Mouse (Mus musculus) liver, embryonic 13.5 days (tissue): ENCODE measurements at regions not wholly inside any gene's neighbourhood (a gene's known extent, or its start where the extent isn't known, plus 50 kb on each side); places are given as distances from the start of the nearest gene placed in this dataset.

ENCODE experiments used
- ATAC-seq: fragments of 200-750 bp; cut with Nextera tagmentation; 2 replicates; pipeline ENCODE4 v1.8.0; 2017; ENCODE audit warnings: low read depth, mild to moderate bottlenecking, moderate number of reproducible peaks, moderate library complexity
- DNase-seq: peaks from one replicate; pipeline ENCODE4 v3.0.0; 2022
- H3K27ac ChIP-seq: fragments of 300-500 bp; sonication (generic); 2 replicates; pipeline ENCODE4 v1.5.1; 2015; ENCODE audit warnings: moderate library complexity, mild to moderate bottlenecking, inconsistent platforms
- H3K27me3 ChIP-seq: fragments of 300-500 bp; sonication (generic); 2 replicates; pipeline ENCODE4 v1.6.1; 2015; ENCODE audit warnings: mild to moderate bottlenecking, inconsistent platforms
- H3K36me3 ChIP-seq: fragments of 300-500 bp; sonication (generic); 2 replicates; pipeline ENCODE4 v1.6.1; 2015; ENCODE audit warnings: mild to moderate bottlenecking, inconsistent platforms
- H3K4me1 ChIP-seq: fragments of 300-500 bp; sonication (generic); replicated peaks from 2 replicates; pipeline ENCODE4 v1.6.1; 2015; ENCODE audit warnings: inconsistent platforms
- H3K4me2 ChIP-seq: fragments of 300-500 bp; sonication (generic); 2 replicates; pipeline ENCODE4 v1.6.1; 2015; ENCODE audit warnings: inconsistent platforms, mild to moderate bottlenecking, moderate library complexity
- H3K4me3 ChIP-seq: fragments of 300-500 bp; sonication (generic); replicated peaks from 2 replicates; pipeline ENCODE4 v1.5.1; 2015; ENCODE audit warnings: mild to moderate bottlenecking, inconsistent platforms
- H3K9ac ChIP-seq: fragments of 300-500 bp; sonication (generic); 2 replicates; pipeline ENCODE4 v1.6.1; 2015; ENCODE audit warnings: mild to moderate bottlenecking, inconsistent platforms
- H3K9me3 ChIP-seq: fragments of 300-500 bp; sonication (generic); replicated peaks from 2 replicates; pipeline ENCODE4 v1.6.1; 2016; ENCODE audit warnings: inconsistent platforms
- WGBS: fragments of 180-500 bp; shearing (Covaris S2); methylation state at CpG from one replicate; pipeline ENCODE4 v1.1.7; 2015; ENCODE audit not compliant: insufficient replicate concordance; 5-methylcytosine and 5-hydroxymethylcytosine counted together

DNA sequence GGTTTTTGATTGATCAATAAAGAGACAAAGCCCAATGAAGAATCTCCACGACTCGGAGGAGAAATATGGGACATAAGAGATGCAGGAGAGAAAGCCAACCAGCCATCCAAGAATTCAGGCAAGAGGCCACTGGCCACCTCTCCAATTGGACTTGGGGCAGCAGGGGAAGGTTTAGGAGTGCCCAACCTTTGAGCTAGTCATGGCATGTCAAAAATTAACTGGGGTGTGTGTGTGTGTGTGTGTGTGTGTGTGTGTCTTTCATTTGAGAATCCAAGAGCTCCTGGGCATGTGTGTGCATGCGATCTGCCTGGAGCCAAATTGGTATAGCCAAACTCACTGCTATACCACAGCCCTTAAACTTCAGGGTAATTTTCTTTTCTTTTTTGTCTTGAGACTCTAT lies 51.6 kb upstream of the Cecr2 start:
- Histone ChIP-seq H3K36me3 (no peaks in the 10 kb centered on the region), H3K4me3 (no peak overlapping the region), H3K4me1 (peaks cover 57% of the 10 kb centered on the region), H3K9ac (no peak overlapping the region), H3K27me3 (no peaks in the 10 kb centered on the region), H3K4me2 (no peak overlapping the region), H3K9me3 (no peaks in the 10 kb centered on the region), H3K27ac (peak overlapping the region; percentile 96; the same call in 1 of the 2 replicates)
- 83% methylated on average over 3 of the region's 3 CpGs for WGBS
- ATAC-seq (no peak), DNase-seq (no peak)

DNA sequence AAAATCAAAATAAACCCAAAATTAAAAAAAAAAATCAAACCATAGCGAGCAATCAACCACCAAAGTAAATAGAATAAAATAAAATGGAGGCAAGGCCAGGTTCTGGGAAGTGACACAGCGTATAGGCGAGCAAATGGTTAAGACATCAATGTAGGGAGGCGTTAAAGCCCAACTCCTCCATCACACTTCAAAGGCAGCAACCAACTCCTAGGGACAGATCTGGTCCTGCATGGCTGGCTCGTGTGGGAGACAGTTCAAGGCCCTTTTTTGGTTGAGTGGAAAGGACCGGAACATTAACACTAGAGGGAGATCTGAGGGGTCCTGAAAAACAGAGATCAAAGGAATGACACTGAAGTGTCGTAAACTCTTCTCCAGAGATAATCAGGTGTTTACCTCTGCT lies 53.8 kb upstream of the Cecr2 start:
- Histone ChIP-seq H3K27ac (no peak overlapping the region), H3K4me1 (peaks cover 53% of the 10 kb centered on the region), H3K36me3 (no peaks in the 10 kb centered on the region), H3K27me3 (no peaks in the 10 kb centered on the region), H3K4me2 (no peak overlapping the region), H3K9me3 (no peaks in the 10 kb centered on the region), H3K4me3 (no peak overlapping the region), H3K9ac (no peak overlapping the region)
- WGBS: 67% methylated on average over 7 of the region's 7 CpGs
- DNase-seq (no peak), ATAC-seq (no peak)

DNA sequence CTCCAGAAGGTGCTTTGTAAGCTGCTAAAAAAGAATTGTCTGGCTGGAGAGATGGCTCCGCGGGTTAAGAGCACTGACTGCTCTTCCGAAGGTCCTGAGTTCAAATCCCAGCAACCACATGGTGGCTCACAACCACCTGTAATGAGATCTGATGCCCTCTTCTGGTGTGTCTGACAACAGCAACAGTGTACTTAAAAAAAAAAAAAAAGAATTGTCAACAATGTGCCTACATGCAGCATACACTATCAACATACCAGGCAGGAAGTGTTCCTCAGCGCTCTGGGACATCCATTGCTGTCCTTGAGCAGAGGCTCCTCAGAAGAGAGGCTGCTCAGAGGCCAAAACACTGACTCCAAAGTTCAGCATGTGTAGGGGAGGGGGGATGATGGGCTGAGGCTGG lies 56.3 kb upstream of the Cecr2 start:
- H3K4me1 ChIP-seq: peaks cover 50% of the 10 kb centered on the region
- H3K27me3 ChIP-seq: no peaks in the 10 kb centered on the region
- peak overlapping the region; percentile 76 for H3K27ac ChIP-seq
- DNase-seq: no peak
- no peak overlapping the region for H3K9ac ChIP-seq
- no peak for ATAC-seq
- no peak overlapping the region for H3K4me2 ChIP-seq
- 79% methylated on average over 4 of the region's 4 CpGs for WGBS
- H3K36me3 ChIP-seq: no peaks in the 10 kb centered on the region
- no peak overlapping the region for H3K4me3 ChIP-seq
- H3K9me3 ChIP-seq: no peaks in the 10 kb centered on the region

DNA sequence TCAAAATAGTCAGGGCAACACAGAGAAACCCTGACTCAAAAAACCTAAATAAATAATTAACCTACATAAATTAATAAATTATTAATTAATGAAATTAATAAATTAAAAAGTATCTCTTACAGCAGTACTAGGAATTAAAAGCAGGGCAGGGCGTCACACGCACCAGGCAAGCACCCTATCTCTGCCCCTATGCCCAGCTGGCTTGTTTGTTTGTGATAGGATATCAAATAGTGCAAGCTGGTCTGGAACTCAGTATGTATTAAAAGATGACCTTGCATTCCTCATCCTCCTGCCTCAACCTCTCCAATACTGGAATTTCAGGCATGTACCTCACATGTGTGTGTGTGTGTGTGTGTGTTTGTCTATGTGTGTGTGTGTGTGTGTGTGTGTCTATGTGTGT lies 60.7 kb upstream of the Cecr2 start:
- H3K4me1 ChIP-seq: peaks cover 86% of the 10 kb centered on the region
- no peaks in the 10 kb centered on the region for H3K36me3 ChIP-seq
- 16% methylated on average over 2 of the region's 2 CpGs for WGBS
- H3K27ac ChIP-seq: peak overlapping the region; percentile 99
- DNase-seq: peak; percentile 71
- no peaks in the 10 kb centered on the region for H3K27me3 ChIP-seq
- H3K9ac ChIP-seq: peak overlapping the region; percentile 77
- H3K4me2 ChIP-seq: peak overlapping the region; percentile 66
- peak overlapping the region; percentile 54 for H3K4me3 ChIP-seq
- no peaks in the 10 kb centered on the region for H3K9me3 ChIP-seq
- peak; percentile 83 for ATAC-seq

DNA sequence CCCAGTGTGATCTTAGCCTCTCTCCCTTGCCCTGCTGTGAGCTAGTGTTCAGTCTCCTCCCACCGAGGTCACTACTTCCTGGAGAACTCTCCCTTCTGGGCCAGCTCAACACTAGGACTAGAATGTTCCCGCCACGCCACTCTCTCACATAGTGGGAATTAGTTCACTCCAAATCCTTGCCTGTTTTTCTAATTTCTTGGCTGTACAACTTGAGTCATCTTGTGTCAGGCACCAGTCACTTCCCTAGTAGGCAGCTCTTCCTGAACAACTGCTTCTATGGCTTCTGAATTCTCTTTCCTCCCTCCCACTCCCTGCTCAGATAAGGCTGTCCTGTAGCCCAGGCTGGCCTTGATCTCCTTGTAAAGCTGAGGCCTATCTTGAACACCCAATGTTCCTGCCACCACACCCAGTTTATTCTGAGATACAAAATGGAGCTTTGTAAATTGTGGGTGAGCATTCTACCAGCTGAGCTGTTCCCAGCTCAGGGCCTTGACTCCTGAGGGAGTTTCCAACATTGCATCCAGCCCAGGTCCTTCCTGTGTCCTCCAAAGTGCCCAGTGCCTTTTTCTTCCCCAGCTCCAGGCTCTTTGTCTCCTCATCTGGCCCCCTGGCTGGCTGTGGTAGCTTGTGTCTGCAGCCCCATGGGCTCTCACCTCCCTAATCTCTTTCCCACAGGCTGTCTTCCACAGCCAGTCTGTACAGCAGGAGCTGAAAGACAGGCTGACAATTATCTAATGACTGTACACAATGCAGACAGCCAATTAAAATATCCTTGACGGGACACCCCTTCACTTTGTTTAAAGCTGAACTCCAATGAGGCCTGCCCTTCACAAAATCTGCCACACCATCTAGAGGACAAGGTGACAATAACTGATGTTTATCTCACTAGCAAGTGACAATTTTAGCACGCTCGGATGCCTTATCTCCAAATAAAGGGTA lies 61.9 kb upstream of the Cecr2 start:
- H3K4me2 ChIP-seq: peak overlapping the region; percentile 66

DNA sequence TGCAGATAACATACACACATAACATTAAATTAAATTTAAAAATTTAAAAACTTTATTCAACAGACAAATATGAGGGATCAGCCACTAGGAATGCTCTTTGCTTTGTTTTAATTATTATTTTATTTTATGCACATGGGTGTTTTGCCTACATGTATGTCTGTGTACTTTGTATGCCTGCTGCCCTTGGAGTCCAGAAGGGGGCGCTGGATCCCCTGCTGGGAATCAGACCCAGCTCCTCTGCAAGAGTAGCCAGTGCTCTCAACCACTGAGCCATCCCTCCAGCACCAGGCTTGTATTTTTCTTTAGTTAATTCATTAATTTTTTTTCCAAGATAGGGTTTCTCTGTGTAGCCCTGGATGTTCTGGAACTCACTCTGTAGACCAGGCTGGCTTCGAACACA lies 62.7 kb upstream of the Cecr2 start:
- Histone ChIP-seq H3K27ac (peak overlapping the region; percentile 99), H3K4me2 (peak overlapping the region; percentile 66), H3K4me3 (peak overlapping the region; percentile 6; the same call in 1 of the 2 replicates), H3K9me3 (no peaks in the 10 kb centered on the region), H3K27me3 (no peaks in the 10 kb centered on the region), H3K4me1 (peaks cover 83% of the 10 kb centered on the region), H3K9ac (peak overlapping the region; percentile 70), H3K36me3 (no peaks in the 10 kb centered on the region)
- 41% methylated on average over 2 of the region's 2 CpGs for WGBS
- ATAC-seq (no peak), DNase-seq (peak; percentile 65)

More for the DNA sequence above, 61.9 kb upstream of the Cecr2 start:
- H3K4me3 ChIP-seq: peak overlapping the region; percentile 28
- no peaks in the 10 kb centered on the region for H3K36me3 ChIP-seq
- DNase-seq: peak; percentile 74
- H3K27me3 ChIP-seq: no peaks in the 10 kb centered on the region
- H3K4me1 ChIP-seq: peaks cover 88% of the 10 kb centered on the region
- H3K9me3 ChIP-seq: no peaks in the 10 kb centered on the region
- peak; percentile 88 for ATAC-seq
- peak overlapping the region; percentile 99 for H3K27ac ChIP-seq
- peak overlapping the region; percentile 70 for H3K9ac ChIP-seq
- WGBS: 14% methylated on average over 6 of the region's 6 CpGs

DNA sequence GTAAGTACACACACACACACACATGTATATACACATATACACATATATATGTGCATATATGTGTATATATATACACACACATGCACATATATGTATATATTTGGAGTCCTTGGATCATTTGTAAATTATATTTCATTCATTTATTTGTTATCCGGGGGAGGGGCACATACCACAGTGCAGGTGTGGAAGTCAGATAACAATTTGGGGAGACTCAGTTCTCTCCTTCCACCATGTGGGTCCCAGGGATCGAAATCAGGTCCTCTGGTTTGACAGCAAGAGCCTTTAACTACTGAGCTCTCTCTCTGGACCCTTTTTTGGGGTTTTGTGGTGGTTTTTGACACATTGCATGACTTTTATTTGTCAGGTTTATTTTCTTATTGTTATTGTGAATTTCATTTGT lies 65.8 kb upstream of the Cecr2 start:
- H3K4me2 ChIP-seq: no peak overlapping the region
- WGBS: 20% methylated on average over 2 of the region's 2 CpGs
- H3K4me1 ChIP-seq: peaks cover 72% of the 10 kb centered on the region
- peak; percentile 63 for DNase-seq
- H3K27ac ChIP-seq: peak overlapping the region; percentile 73
- H3K4me3 ChIP-seq: no peak overlapping the region
- no peaks in the 10 kb centered on the region for H3K27me3 ChIP-seq
- ATAC-seq: no peak
- H3K36me3 ChIP-seq: no peaks in the 10 kb centered on the region
- no peaks in the 10 kb centered on the region for H3K9me3 ChIP-seq
- H3K9ac ChIP-seq: no peak overlapping the region; the same call in 1 of the 2 replicates

DNA sequence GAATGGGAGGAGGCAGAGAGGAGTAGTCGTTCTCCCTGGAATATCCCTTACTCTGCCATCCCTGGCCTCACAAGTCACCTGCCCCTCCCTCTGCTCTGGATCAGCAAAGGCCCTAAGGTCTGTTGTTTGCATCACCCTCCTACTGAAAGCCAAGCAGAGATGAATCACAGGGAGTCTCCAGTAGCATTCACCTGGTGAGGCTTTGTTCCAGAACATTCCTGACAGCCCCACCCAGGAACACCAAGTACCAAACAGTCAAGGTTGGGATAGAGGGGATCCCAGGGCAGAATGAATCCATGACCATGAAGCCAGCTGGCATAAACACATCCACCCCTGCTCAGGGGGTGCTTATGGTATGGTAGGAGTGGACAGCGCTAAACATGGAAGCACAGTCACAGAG lies 67.4 kb upstream of the Hdhd5 start:
- H3K9me3 ChIP-seq: no peaks in the 10 kb centered on the region
- H3K4me2 ChIP-seq: no peak overlapping the region
- peak overlapping the region; percentile 9; the same call in 1 of the 2 replicates for H3K27ac ChIP-seq
- no peaks in the 10 kb centered on the region for H3K36me3 ChIP-seq
- 66% methylated on average over 2 of the region's 2 CpGs for WGBS
- H3K4me3 ChIP-seq: no peak overlapping the region
- H3K9ac ChIP-seq: no peak overlapping the region
- DNase-seq (no peak), ATAC-seq (no peak)
- no peaks in the 10 kb centered on the region for H3K27me3 ChIP-seq
- peaks cover 53% of the 10 kb centered on the region for H3K4me1 ChIP-seq

DNA sequence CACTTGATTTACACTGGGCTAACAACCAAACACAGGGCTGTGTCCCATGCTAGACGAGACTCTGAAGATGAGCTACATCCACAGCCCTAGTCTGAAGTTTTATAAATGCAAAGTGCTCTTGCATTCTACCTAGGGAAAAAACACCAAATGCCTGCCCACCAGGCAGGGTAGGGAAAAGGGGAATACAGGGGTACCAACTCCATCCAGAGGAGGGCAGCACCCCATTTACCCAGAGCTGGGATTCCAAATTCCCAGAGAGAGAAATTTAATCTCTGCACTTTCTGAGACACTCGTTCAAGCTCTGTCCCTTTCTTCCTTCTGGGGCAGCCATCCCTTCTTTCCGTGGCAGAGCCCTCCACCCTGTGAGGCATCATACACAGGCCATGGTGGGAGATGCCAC lies 66.8 kb upstream of the Hdhd5 start:
- H3K27ac ChIP-seq: 0 out of 2 replicates have a peak overlapping the region, but pooled peaks have one; percentile 9
- DNase-seq: no peak
- H3K4me1 ChIP-seq: peaks cover 47% of the 10 kb centered on the region
- no peaks in the 10 kb centered on the region for H3K27me3 ChIP-seq
- no peak for ATAC-seq
- H3K36me3 ChIP-seq: no peaks in the 10 kb centered on the region
- no peak overlapping the region for H3K9ac ChIP-seq
- H3K4me3 ChIP-seq: no peak overlapping the region
- H3K9me3 ChIP-seq: no peaks in the 10 kb centered on the region
- no peak overlapping the region for H3K4me2 ChIP-seq
- 46% methylated on average over 3 of the region's 3 CpGs for WGBS

DNA sequence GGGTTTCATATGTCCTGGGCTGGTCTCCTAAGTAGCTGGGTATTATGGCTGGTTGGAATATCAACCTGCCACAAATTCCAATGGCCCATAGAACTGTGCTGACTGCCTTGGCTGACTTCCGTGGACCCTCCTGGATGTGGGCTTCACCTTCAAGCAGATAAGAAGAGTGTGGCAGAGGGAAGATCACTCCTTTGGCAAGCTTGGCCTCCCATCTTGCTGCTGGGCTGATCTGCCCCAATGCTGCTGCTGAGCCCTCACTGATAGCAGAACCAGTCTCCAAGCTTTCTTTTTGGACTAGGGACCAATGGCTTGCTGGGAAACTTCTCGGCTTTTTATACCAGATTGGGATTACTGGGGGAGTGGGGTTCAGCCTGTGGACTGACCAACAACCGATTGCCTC lies 65.6 kb upstream of the Hdhd5 start:
- no peak overlapping the region for H3K9ac ChIP-seq
- WGBS: 50% methylated on average over 3 of the region's 3 CpGs
- H3K4me2 ChIP-seq: no peak overlapping the region
- ATAC-seq (peak; percentile 30; the same call in 1 of the 2 replicates), DNase-seq (no peak)
- H3K36me3 ChIP-seq: no peaks in the 10 kb centered on the region
- no peak overlapping the region for H3K4me3 ChIP-seq
- H3K9me3 ChIP-seq: no peaks in the 10 kb centered on the region
- H3K4me1 ChIP-seq: peaks cover 51% of the 10 kb centered on the region
- H3K27me3 ChIP-seq: no peaks in the 10 kb centered on the region
- peak overlapping the region; percentile 45; the same call in 1 of the 2 replicates for H3K27ac ChIP-seq

DNA sequence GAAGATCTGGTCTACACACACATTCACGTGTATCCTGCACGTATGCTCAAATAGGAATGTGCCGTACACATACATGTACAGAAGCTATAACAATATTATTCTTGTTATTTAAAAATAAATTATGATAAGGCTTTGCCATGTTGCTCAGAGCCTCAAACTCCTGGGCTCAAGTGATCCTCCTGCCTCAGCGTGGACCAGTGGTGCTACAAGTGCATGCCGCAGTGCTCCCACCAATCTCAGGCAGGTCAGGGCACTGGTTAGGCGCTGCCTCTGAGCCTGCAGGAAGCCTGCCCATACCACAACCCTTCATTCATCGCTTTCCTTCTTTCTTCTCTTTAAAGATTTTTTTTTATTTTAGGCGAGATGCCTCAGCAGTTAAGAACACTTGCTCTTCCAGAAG lies 63.3 kb upstream of the Hdhd5 start:
- DNase-seq (no peak), ATAC-seq (no peak)
- Histone ChIP-seq H3K4me2 (no peak overlapping the region), H3K4me3 (no peak overlapping the region), H3K36me3 (no peaks in the 10 kb centered on the region), H3K27ac (no peak overlapping the region), H3K9me3 (no peaks in the 10 kb centered on the region), H3K27me3 (no peaks in the 10 kb centered on the region), H3K4me1 (peaks cover 49% of the 10 kb centered on the region), H3K9ac (no peak overlapping the region)
- WGBS: 79% methylated on average over 8 of the region's 8 CpGs
